Mouse (Mus musculus) C2C12 (cell line): Measurements from ENCODE around the gene Cpox.

Source experiments
- CEBPB ChIP-seq: IDR thresholded peaks from one replicate; pipeline ENCODE4 v1.6.1; 2011; ENCODE audit warnings: low read depth, mild to moderate bottlenecking, control low read depth, moderate library complexity
- CTCF ChIP-seq: IDR thresholded peaks from one replicate; pipeline ENCODE4 v1.5.1; 2011; ENCODE audit not compliant: control insufficient read depth, insufficient read depth, insufficient read length
- FOSL1 ChIP-seq: IDR thresholded peaks from one replicate; pipeline ENCODE4 v1.8.0; 2011; ENCODE audit warnings: mild to moderate bottlenecking, low read length; ENCODE audit not compliant: poor library complexity, insufficient read depth, severe bottlenecking
- MAX ChIP-seq: IDR thresholded peaks from one replicate; pipeline ENCODE4 v1.6.1; 2011; ENCODE audit warnings: mild to moderate bottlenecking, control low read depth
- MYOD1 ChIP-seq: IDR thresholded peaks from one replicate; pipeline ENCODE4 v1.6.1; 2011; ENCODE audit warnings: low read depth; ENCODE audit not compliant: control insufficient read depth, insufficient read length
- MYOG ChIP-seq: IDR thresholded peaks from one replicate; pipeline ENCODE4 v1.6.1; 2011; ENCODE audit not compliant: control insufficient read depth, insufficient read length; ENCODE audit errors: extremely low read depth
- USF1 ChIP-seq: IDR thresholded peaks from one replicate; pipeline ENCODE4 v1.6.1; 2011; ENCODE audit warnings: low read depth, mild to moderate bottlenecking, control low read depth, moderate library complexity

- TF ChIP-seq CTCF: no peak
- no peak for TF ChIP-seq MYOG
- TF ChIP-seq USF1: no peak
- no peak for TF ChIP-seq MYOD1
- no peak for TF ChIP-seq CEBPB
- no peak for TF ChIP-seq FOSL1
- no peak for TF ChIP-seq MAX
Observed at GRCm38 (mm10) chr16:58637448-58637847, 32.6 kb upstream of the Cpox start.
